Mouse (Mus musculus) gastrocnemius, postnatal 14 days (tissue): ENCODE measurements around the gene Rgma. TPM values are rescaled to one million over a fixed set of nuclear protein-coding genes. Genes with fewer than 3 reads are reported as not detected.

Source experiments
- DNase-seq: peaks from one replicate; pipeline ENCODE4 v3.0.0; 2021; ENCODE audit warnings: mixed read lengths
- intact Hi-C: fragments of 180-260 bp; cut with DNase I; formaldehyde crosslinking; loops from one replicate; pipeline ENCODE4 v1.15.1; 2025; ENCODE audit warnings: low total_unique reads
- total RNA-seq, 2 experiments: library from RNA; stranded (reverse); gene quantifications; 2 replicates each; pipeline ENCODE4 v1.2.3; 2021

Gene Rgma
- total RNA-seq, 2 experiments from 2014 or later, result 53.4 to 73.5 TPM

- intact Hi-C loops, result no loop called here
Measured at GRCm38 (mm10) chr7:73393307-73394012, 18.2 kb downstream of the Rgma start.

GRCm38 (mm10) chr7:73394013-73394409, 18.7 kb downstream of the Rgma start:
- intact Hi-C loops, result no loop called here
- DNase-seq, result no peak

More at GRCm38 (mm10) chr7:73393307-73394012, 18.2 kb downstream of the Rgma start:
- DNase-seq, result peak; percentile 40

GRCm38 (mm10) chr7:73398319-73398718, 23.0 kb downstream of the Rgma start:
- intact Hi-C loops, result no loop called here
- DNase-seq, result peak; percentile 77

GRCm38 (mm10) chr7:73398806-73399442, 23.6 kb downstream of the Rgma start:
- intact Hi-C loops, result no loop called here
- DNase-seq, result no peak

GRCm38 (mm10) chr7:73399501-73400044, 24.3 kb downstream of the Rgma start:
- intact Hi-C loops, result no loop called here
- DNase-seq, result peak; percentile 81

GRCm38 (mm10) chr7:73400051-73400916, 25.0 kb downstream of the Rgma start:
- DNase-seq, result no peak
- intact Hi-C loops, result no loop called here

- intact Hi-C loops, result no loop called here
- DNase-seq, result no peak
Measured at GRCm38 (mm10) chr7:73402106-73402505, 26.8 kb downstream of the Rgma start.

GRCm38 (mm10) chr7:73402671-73403070, 27.4 kb downstream of the Rgma start:
- intact Hi-C loops, result no loop called here
- DNase-seq, result no peak

- intact Hi-C loops, result no loop called here
- no peak for DNase-seq
Measured at GRCm38 (mm10) chr7:73403538-73403937, 28.2 kb downstream of the Rgma start.

- DNase-seq, result no peak
- intact Hi-C loops, result no loop called here
Measured at GRCm38 (mm10) chr7:73405550-73405949, 30.2 kb downstream of the Rgma start.

GRCm38 (mm10) chr7:73411523-73411922, 36.2 kb downstream of the Rgma start:
- no peak for DNase-seq
- intact Hi-C loops, result no loop called here

GRCm38 (mm10) chr7:73411986-73412385, 36.7 kb downstream of the Rgma start:
- no peak for DNase-seq
- intact Hi-C loops, result no loop called here

GRCm38 (mm10) chr7:73412419-73412818, 37.1 kb downstream of the Rgma start:
- DNase-seq, result no peak
- intact Hi-C loops, result no loop called here

GRCm38 (mm10) chr7:73414192-73414591, 38.9 kb downstream of the Rgma start:
- intact Hi-C loops, result no loop called here

GRCm38 (mm10) chr7:73419375-73419774, 44.1 kb downstream of the Rgma start:
- intact Hi-C loops, result no loop called here
- DNase-seq, result peak; percentile 54

More at GRCm38 (mm10) chr7:73414192-73414591, 38.9 kb downstream of the Rgma start:
- no peak for DNase-seq

- intact Hi-C loops, result loop anchor here (5.0 kb wide), 1 partner anchor 1019 kb away; no protein-coding TSS in a partner anchor
- DNase-seq, result no peak
Measured at GRCm38 (mm10) chr7:73420827-73421226, 45.5 kb downstream of the Rgma start.

- peak; percentile 61 for DNase-seq
- intact Hi-C loops, result loop anchor here (5.0 kb wide), 1 partner anchor 1019 kb away; no protein-coding TSS in a partner anchor
Measured at GRCm38 (mm10) chr7:73421278-73422015, 46.1 kb downstream of the Rgma start.

GRCm38 (mm10) chr7:73422223-73423113, 47.2 kb downstream of the Rgma start:
- intact Hi-C loops, result loop anchor here (5.0 kb wide), 1 partner anchor 1020 kb away; no protein-coding TSS in a partner anchor
- DNase-seq, result peak; percentile 68
